Mouse (Mus musculus): ENCODE results near the gene Isca2. TPM values are rescaled to one million over a fixed set of nuclear protein-coding genes. Genes with fewer than 3 reads are reported as not detected.

Gene Isca2
- polyA plus RNA-seq, 1 experiment = 80.2 TPM

- peak; percentile 47 for DNase-seq (ENCODE audit: low read depth)
- TF ChIP-seq POLR2A (IDR thresholded peaks at IDR 0.05; ENCODE audit: borderline replicate concordance, extremely low read depth, insufficient read depth, insufficient read length, poor library complexity, severe bottlenecking) (no peak), CTCF (IDR thresholded peaks at IDR 0.05; ENCODE audit: borderline replicate concordance, extremely low read depth, insufficient read depth, insufficient read length) (no peak)
These were observed 46.5 kb downstream of the Isca2 start for GRCm38 (mm10) chr12:84819236-84820168.

GRCm38 (mm10) chr12:84823601-84824000 lies 50.5 kb downstream of the Isca2 start:
- TF ChIP-seq CTCF (IDR thresholded peaks at IDR 0.05; ENCODE audit: borderline replicate concordance, extremely low read depth, insufficient read depth, insufficient read length) (no peak), POLR2A (IDR thresholded peaks at IDR 0.05; ENCODE audit: borderline replicate concordance, extremely low read depth, insufficient read depth, insufficient read length, poor library complexity, severe bottlenecking) (no peak)
- no peak for DNase-seq (ENCODE audit: low read depth)

GRCm38 (mm10) chr12:84824203-84824602 lies 51.2 kb downstream of the Isca2 start:
- DNase-seq (ENCODE audit: low read depth) = peak; percentile 8

More at GRCm38 (mm10) chr12:84824203-84824602, 51.2 kb downstream of the Isca2 start:
- no peak for TF ChIP-seq CTCF (IDR thresholded peaks at IDR 0.05; ENCODE audit: borderline replicate concordance, extremely low read depth, insufficient read depth, insufficient read length)
- TF ChIP-seq POLR2A (IDR thresholded peaks at IDR 0.05; ENCODE audit: borderline replicate concordance, extremely low read depth, insufficient read depth, insufficient read length, poor library complexity, severe bottlenecking) = no peak

Other genes with a start within 250 kb of the Isca2 start
- gene Vsx2, start 203.5 kb upstream of the Isca2 start, polyA plus RNA-seq (2012; rRNA removed) = 2.5 and 5.8 TPM in 2 replicates
- gene Abcd4, start 155.8 kb upstream of the Isca2 start, polyA plus RNA-seq (2012; rRNA removed) = 25.1 and 34.0 TPM in 2 replicates
- 0.03 TPM in 1 of 2 replicates, not detected in the other for gene Vrtn, start 132.2 kb upstream of the Isca2 start, polyA plus RNA-seq (2012; rRNA removed)
- 5.0 and 10.1 TPM in 2 replicates for gene Syndig1l, start 74.4 kb upstream of the Isca2 start, polyA plus RNA-seq (2012; rRNA removed)
- 64.0 and 66.2 TPM in 2 replicates for gene Npc2, start 99 bp upstream of the Isca2 start, polyA plus RNA-seq (2012; rRNA removed)
- 0.72 and 1.4 TPM in 2 replicates for gene Ltbp2, start 103.3 kb downstream of the Isca2 start, polyA plus RNA-seq (2012; rRNA removed)
- gene Fcf1, start 197.6 kb downstream of the Isca2 start, polyA plus RNA-seq (2012; rRNA removed) = 82.0 and 91.1 TPM in 2 replicates
- gene Arel1, start 197.6 kb downstream of the Isca2 start, polyA plus RNA-seq (2012; rRNA removed) = 55.9 and 60.9 TPM in 2 replicates
- 39.8 and 66.7 TPM in 2 replicates for gene Ylpm1, start 223.1 kb downstream of the Isca2 start, polyA plus RNA-seq (2012; rRNA removed)